Mouse (Mus musculus) ES-CJ7 (cell line): ENCODE measurements around the gene Lgr5.
A peak's percentile ranks its signal among the peaks of the same experiment; 100 is the strongest.

Experiments
- DNase-seq: peaks from one replicate; pipeline ENCODE4 v3.0.0; 2011; ENCODE audit warnings: low read depth, low spot score

The Lgr5 gene

DNA sequence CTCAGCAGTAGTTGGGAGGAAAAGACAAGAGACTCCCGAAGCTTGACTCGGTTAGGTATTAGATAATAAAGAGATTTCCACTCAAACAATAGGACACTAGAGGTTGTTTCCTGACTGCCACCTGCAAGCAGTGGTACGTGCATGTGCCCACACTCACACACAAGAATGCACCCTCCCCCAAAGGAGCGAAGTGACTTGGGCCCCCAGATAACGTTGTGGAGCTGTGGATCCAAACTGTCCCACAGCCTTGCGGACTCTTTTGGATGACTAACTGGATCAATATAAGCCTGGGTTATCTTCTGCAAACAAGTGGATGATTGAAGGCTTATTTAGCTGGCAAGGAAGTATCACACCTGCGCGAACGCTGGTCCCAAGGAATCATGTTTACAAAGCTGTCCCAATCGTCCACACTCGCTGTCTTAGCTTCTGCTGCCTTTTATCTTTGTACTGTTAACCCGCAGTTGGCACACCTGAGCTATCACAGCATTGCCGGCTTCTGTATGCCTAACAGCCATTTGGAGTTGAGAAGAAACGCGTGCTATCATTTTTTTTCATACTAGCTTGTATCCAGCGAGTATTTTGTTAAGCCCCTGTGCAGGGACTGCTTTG is 81.8 kb downstream of the Lgr5 start:
- no peak for DNase-seq

DNA sequence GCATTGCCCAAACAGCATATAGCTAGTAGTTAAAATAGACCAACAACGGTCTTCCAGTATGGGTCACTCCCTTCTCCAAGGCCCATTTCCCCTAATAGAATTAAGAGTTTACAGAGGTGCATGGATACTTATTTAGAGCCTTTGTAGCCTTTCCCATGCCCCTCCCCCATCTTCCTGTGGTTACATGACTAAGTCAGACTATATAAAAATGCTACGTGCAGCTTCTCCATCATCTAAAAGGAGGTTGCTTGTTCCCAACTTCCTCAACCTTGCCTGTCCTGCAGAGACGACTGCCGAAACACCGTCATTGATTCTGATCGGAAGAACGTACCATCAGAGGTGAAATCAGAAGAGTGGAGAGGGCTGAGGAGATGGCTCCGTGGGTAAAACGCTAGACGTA is 82.4 kb downstream of the Lgr5 start:
- no peak for DNase-seq

DNA sequence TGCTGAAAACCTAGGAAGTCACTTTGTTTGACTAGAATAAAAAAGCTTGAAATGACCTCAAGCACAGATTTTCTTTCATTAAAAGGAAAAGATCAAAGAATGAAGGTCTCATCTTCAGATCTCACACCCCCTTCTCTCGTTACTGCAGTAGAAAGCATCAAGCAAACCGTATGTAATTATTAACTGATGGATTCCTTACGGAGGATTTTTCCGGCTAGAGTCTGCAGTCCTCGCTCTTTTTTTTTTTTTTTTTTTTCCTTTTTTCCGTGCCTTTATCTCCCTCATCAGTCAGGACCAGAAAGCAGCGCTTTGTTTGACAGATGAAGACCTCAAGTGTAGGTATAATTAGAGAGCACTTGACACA is 93.8 kb downstream of the Lgr5 start:
- DNase-seq = no peak

DNA sequence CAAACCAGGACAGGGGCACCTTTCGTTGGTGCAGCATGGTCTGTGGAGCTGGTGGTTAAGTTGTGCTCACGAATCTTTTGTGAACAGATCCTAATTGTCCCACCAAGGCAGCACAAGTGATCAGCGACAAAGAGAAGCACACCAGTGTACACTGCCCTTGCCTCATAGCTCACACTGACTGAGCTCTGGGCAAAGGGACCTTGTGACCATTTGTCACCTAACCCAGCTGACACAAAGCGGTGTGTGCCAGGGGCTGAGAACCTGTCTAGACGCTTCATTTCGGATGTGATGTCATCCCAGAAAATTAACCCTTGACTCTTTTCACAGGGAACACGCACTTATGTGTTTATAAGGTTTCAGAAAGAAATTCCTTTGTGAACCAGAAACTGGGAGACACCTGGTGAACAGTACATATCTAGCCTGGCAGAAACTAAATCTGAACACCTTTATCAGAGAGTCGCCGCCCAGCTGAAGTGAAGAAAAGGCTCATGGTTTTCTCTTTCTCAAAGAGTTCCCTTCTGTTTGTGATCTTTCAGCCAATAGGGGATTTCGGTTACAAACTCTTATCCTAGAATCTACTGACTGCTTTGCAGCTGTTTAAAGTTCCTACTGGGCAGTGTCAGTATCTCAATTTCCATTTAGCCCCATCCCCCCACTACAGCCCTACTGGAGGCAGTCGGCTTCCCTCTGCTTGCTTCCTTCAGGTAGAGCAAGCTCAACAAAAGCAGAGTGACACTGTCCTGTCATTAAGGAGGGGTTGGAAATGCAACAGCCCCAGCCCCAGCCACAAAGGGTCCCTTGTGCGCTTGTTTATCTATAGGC is 94.4 kb downstream of the Lgr5 start:
- peak; percentile 51 for DNase-seq

DNA sequence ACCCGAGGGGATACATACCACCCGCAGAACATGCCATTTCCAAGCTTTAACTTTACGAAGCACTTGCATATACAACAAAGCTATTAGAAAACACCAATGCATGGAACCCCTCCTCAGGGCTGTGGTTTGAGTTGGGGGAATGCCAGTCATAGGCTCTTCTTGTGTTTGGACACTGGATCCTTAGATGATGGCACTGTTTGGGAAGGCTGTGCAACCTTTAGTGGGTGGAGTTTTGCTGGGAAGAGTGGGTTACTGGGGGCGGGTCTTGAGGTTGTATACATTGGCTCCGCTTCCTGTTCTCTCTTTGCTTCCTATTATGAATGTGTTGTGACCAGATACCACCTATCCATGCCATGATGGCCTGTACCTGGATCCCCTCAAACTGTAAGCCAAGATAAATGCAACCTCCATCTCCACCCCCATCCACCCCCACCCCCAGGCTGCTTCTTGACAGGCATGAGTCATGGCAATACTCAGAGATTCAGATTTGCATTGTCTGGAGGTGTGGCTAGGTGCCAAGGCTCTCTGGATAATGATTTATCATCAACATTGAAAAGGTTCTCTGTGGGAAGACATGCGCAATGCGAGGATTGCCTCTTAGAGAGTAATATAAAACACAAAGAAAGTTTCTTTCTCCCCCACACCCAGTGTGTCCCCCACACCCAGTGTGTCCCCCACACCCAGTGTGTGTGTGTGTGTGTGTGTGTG is 95.6 kb downstream of the Lgr5 start:
- DNase-seq = peak; percentile 41

DNA sequence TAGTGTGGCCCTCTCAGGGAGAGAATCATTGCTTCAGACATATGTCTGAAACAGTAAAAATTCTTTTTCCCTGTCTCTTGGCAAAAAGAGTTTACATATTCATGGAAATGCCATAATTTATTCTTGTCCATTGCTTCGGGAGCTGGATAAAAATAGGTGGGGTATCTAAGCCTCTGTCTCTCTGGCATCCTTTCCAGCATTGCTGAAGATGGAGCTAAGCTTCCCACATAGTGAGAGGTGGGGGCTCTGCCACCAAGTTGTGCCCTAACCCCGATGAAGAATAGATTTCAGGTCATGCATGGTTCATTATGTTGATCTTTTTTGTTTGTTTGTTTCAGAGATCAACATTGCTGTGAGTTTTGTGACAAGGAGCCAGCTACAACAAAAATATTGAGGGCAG is 102.0 kb downstream of the Lgr5 start:
- DNase-seq = no peak

DNA sequence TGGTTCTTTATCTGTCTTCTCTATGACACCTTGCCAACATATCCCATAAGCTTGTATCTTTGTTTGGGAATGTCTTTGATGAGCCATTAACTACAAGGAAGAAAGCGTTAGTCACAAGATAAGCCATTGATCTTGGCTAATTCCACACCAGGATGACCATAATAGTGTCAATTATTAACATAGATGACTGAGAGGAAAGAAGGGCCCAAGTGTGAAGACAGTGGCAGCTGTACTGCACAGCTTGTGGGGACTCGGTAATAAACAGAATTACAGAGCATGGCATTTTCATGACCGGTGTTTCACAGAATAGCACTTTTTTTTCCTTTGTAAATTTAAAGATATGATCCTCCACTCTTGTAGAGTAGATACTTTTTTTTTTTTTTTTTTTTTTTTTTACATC is 102.9 kb downstream of the Lgr5 start:
- no peak for DNase-seq

DNA sequence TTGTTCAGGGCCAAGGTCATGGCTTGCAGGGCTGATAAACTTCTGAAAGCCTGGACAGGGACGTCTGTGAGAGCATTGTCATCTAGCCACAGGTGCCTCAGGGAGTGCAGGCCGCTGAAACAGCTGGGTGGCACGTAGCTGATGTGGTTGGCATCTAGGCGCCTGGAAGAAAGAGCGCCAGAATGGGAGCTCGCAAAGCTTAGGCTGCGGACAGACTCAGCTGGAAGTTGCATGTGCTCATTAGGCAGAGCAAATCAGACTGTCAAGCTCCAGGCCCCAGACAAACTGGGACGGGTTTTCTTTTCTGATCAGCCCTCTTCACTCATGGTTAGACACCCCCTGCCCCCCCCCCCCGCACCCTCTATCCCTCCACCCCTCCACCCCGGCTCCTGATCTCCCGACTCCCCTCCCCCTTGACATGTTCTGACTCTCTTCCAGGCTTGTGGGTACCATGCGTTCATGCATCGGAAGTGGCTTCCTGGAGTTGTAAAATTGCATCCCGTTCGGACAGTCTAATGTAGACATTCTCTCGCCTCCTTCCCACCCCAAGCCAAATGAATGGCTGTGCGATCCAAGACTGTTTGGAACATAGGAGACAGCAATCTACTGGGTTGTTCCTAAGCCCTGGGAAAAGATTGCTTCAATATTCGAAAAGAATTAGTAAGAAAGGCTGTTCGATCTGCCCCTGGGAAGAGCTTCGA is 109.0 kb downstream of the Lgr5 start:
- DNase-seq = no peak

DNA sequence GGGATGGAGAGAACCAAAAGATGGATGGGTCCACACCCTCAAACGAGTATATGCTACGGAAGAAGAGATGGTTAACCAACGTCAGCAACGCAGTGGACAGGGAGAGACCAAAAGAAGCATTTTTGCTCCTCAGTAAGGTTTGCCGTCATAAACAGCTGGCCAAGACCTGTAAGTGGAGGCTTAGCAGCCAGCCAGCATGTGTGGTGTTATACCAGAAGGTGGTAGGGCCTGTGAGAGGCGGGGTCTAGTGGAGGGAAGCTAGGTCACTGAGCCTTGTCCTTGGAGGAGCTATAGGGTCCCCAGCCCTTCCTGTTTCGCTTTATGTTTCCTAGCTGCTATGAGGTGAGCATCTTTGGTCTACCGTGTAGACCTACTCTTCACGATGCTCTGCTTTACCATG is 111.1 kb downstream of the Lgr5 start:
- DNase-seq = no peak

DNA sequence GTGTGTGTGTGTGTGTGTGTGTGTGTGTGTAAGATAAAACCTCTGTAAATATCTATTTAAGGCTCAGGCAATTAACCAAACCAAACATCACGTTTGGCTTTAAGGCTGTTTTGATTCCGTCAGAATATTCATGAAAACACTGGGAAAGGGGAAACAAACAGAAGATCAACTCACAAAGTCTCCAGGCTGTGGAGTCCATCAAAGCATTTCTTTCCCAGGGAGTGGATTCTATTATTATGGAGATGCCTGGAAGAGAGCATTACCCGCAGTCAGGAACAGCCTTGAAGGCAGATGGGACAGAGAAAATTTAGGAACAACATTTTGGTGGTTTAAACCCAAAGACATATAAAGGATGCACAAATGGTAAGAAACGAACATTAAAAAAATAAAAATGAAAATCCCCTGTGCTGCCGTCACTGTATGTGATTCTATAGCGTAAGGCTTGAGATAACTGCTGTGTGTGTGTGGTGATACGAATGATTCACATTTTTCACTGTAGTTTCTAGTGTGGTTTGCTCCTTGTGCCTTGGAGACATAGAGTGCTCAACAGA is 112.5 kb downstream of the Lgr5 start:
- peak; percentile 46 for DNase-seq

DNA sequence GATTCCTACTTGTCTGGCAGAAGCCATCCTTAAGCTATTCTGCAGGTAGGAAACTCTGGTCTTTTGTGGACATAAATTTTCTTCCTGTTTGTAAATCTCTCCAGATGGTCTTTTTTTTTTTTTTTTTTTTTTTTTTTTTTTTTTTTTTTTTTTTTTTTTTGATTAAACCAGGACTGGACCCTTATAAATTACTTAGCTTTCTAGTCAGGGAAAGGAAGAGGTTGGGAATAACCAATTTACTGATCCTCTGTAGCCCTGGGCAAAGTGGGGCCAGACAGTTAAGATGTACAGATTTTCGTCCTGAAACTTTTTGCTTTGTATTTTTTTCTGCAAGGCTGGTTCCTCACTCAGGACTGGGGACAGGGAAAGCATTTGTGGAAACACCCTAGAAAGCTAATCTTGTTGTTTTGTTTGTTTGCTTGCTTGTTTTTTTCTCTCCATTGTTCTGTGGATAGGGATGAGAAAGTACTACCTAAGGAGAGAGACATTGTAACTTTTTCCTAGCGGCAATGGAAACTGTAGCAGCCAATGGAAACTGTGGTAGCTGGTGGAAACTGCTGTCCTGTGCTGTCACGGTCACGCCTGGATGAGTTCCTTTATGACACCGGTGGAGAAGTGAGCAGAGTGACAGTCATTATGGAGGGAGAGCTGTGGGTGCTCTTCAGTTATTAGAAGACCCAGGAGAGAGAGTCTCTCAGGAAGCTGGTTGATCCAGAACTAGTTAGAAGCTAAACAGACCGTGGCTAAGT is 114.2 kb downstream of the Lgr5 start:
- no peak for DNase-seq

DNA sequence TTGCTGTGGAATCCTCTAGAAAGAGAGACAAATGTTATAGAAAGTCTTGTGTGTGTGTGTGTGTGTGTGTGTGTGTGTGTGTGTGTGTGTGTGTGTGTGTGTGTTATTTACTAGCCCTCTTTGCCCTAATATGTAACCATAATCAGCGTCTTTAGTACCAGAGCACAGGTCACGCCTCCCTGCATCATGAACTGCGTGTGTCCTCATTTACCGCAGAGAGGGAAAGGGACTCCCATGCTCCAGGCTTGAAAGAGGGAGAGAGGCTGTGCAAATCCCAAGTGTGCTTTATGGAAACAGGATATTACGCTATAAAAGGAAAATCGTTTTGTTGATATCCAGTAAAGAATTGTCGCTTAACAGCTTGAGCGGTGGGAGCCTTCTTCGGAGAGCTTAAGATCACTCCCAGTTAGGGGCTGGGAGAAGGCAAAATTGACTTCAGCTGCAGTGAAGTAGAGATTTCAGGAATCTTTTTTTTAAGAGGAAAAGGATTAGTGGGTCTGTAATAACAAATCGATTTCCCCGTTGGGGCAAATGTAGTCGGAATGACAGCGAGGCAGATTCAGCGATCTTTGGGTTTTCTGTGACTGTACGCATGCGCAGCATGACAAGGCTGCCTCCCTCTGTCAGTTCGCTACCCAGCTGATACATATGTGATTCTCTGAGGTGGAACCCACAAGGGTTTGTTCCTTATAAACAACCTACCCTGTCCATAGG is 116.8 kb downstream of the Lgr5 start:
- no peak for DNase-seq

DNA sequence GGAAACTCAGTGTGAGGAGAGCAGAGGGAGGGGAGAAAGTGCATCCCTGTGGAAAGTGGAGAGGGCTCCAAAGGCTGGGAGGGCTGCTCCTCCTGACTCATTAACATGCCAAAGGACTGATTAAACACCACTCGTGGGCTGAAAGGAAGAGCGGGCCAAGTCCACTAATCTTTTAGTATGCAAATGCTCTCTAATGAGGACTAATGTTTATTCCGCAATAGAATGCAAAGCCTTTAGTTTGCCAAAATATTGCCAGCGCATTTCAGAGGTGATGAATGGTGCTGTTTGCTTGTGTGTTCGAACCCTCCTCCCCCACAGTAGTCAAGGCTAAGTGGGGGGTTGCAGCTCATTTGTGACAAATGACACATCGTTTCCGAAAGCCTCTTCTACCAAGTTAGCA is 118.5 kb downstream of the Lgr5 start:
- DNase-seq = peak; percentile 89

DNA sequence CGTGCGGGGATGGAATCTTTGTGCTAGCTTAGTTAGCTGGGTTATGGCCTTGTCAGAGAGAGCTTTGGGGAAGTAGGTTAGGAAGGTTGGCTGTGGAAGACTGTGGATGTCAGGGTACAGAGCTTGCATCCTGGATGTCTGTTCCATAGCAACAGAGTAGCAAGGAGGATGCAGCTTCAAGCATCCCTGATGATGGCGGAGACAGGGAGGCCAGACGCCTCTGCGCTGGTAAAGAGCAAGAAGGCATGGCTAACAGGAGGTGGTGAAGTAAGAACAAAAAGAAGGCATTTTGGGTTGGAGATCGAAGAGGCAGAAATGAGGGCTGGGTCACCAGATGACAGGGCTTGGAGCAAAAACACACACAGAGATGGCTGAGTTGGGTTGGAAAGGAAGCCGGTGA is 118.9 kb downstream of the Lgr5 start:
- DNase-seq = no peak

DNA sequence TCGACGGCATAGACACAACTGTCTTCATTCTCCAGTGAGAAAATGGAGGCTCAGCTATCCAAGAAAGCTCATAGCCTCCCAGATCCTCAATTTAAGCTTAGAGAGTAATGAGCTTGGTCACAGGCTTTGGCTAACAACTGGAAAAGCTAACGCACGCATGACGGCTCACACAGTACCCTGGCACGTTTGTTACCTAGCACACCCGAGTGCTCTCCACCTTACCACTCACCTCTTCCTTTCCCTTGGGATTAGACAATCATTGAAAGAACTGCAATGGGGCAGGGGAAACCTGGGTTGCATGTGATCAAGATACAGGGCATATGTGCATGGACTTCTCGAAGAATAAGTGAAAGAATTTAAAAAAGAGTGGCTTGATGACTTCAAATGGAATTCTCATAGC is 119.6 kb downstream of the Lgr5 start:
- no peak for DNase-seq

DNA sequence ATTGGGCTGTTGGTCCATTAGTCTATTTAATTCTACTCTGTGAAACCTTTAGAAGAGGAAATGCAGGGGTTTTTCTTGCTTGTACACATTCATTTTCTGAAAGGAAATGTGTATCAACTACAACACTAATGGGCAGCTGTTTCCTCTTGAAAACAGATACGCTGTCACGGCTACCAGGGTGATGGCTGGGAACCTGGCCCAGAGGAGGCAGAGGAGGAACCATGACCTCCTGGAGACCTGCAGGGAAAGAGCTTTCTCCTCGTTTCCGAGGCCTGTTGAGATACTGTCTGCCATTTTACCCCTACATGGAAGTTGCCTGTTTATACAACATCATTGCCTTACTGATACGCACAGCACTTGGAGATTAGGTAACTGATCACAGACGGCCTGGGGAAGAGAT is 121.8 kb downstream of the Lgr5 start:
- DNase-seq = no peak

DNA sequence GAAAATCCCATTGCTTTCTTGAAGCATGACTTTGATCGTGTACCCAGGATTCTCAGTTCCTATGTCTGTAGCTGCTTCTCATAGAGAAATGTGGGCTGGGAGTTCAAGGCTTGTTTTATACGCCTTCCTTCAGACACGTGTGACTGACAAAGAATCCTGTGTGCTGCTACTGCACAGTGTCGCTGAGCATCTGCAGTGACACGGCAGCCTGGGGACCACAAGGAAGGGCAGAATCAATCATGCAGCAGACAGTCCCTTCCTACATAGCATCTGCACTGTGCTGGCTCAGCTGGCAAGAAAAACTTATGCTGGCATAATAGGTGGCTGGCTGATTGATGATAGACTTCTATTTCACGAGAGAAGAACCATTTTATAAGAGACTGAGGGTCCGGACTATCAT is 122.5 kb downstream of the Lgr5 start:
- no peak for DNase-seq

DNA sequence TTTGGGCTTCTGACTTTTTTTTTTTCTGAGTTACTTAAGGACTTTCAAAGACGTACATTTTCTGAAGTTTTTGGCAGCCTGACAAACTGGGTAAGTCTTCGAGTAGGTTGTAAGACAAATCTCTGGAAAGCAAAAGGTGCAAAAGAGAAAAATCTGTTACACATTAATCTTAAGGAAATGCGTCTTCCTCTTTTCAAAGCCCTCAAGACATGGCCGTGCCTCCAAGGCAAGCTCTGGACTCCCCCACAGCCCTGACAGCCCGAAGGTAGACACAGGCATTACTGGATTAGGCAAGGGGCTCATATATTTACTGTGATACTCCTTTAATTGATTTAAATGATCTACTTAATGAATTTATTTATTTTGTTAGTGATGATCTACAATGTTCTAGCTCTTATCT is 124.9 kb downstream of the Lgr5 start:
- no peak for DNase-seq

DNA sequence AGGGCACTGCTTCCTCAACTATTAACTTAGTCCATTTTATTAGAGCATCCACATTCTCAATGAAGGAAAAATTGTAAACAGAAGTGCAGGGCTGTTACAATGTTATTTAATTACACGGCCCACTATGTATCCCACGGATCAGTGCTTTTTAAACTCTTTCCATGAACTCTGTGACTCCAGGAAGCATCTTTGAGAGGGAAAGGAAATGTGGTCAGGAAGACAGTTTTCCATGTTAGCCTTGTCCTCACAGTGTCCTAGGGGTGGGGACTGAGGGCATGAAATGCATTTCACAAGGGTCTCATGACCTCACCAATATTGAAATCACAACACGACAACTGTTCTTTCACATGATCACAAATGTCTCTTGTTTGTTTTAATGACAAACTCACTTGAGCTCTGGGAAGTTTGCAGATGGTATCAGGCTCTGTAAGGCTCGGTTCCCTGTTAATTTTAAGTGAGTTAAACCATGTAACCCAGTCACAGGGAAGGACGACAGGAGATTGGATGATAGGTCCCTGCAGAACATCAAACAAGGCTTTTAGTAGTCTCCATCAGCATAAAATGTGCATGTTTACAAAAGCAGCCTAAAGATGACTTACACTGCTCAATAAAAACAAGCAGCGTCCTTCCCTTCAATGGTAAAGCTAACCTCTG is 130.1 kb downstream of the Lgr5 start:
- no peak for DNase-seq

DNA sequence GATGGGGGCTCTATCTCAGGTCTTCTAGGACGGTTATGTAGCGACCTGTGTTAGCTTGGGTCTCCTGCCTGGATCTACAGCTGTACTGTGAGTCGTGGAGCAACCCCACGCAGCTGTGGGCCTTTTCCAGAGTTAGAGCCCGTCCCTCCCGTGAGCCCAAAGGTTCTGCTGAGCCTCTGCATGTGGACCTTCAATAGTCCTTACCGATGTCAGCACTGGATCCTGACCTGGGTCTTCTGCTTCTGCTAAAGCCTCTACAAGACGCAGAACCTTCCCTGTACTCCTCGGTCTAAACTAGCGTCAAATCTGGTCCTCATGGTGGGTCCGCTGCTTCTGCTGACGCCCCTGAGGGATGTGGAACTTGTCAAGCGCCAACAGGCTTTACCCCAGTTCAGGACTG is 139.0 kb downstream of the Lgr5 start:
- DNase-seq = no peak
